Mouse (Mus musculus) G1E (cell line): ENCODE measurements at regions not wholly inside any gene's neighbourhood (a gene's known extent, or its start where the extent isn't known, plus 50 kb on each side); places are given as distances from the start of the nearest gene placed in this dataset.

ENCODE experiments used
- CTCF ChIP-seq: IDR thresholded peaks from 2 replicates; pipeline ENCODE4 v1.5.1; 2012; ENCODE audit warnings: low read depth, low read length, inconsistent platforms, mixed read lengths
- GATA1 ChIP-seq: IDR thresholded peaks from 2 replicates; pipeline ENCODE4 v1.6.1; 2012; ENCODE audit warnings: borderline replicate concordance, low read length, inconsistent platforms, mixed read lengths
- GATA2 ChIP-seq: IDR thresholded peaks from 2 replicates; pipeline ENCODE4 v1.6.1; 2012; ENCODE audit warnings: low read depth, low read length, inconsistent platforms, borderline replicate concordance
- POLR2AphosphoS5 ChIP-seq: IDR thresholded peaks from 2 replicates; pipeline ENCODE4 v1.6.1; 2012; ENCODE audit warnings: low read depth, low read length, inconsistent platforms; ENCODE audit not compliant: insufficient replicate concordance
- TAL1 ChIP-seq: conservative IDR thresholded peaks from 2 replicates; pipeline ENCODE4 v1.6.1; 2012; ENCODE audit warnings: low read depth, low read length, inconsistent platforms, mixed read lengths

DNA sequence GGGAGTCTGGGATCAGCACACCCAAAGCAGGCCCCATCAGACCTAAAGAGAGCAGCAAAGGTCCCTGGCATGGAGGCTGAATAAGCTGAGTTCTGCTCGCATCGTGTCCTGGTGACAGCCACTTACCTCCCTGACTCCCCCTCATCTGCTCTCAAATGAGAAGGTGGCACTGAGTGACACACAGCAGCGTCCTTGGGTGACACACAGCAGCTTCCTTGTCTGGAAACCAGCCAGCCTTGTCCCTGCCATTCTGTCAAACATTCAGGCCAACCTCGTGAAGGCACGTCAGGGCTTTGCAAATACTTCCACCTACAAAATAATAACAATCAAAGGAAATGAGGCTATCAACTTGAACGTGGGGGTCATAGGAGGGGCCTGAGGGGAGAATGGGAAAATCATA lies 183.7 kb upstream of the Dnajc19 start:
- TF ChIP-seq CTCF (no peak), GATA2 (no peak), GATA1 (no peak), TAL1 (no peak), POLR2AphosphoS5 (no peak)
